Mouse (Mus musculus) lung, adult 2 months (tissue): ENCODE measurements at regions not wholly inside any gene's neighbourhood (a gene's known extent, or its start where the extent isn't known, plus 50 kb on each side); places are given as distances from the start of the nearest gene placed in this dataset.

ENCODE experiments used
- DNase-seq: peaks from one replicate; pipeline ENCODE4 v3.0.0; 2022
- H3K4me1 ChIP-seq: fragments of 200-500 bp; 2 replicates; pipeline ENCODE4 v1.6.1; 2011; ENCODE audit warnings: low read length; ENCODE audit not compliant: control insufficient read depth, insufficient read depth
- H3K4me3 ChIP-seq: fragments of 200-500 bp; replicated peaks from 2 replicates; pipeline ENCODE3; 2011; ENCODE audit warnings: low read depth, mild to moderate bottlenecking, control low read depth, low read length; ENCODE audit errors: extremely low read depth
- CTCF ChIP-seq: fragments of 200-500 bp; IDR thresholded peaks from 2 replicates; pipeline ENCODE4 v1.5.1; 2011; ENCODE audit warnings: mild to moderate bottlenecking, low read length, control low read depth; ENCODE audit not compliant: insufficient read depth
- POLR2A ChIP-seq: fragments of 200-500 bp; IDR thresholded peaks from 2 replicates; pipeline ENCODE4 v1.6.1; 2011; ENCODE audit warnings: low read depth, mild to moderate bottlenecking, control low read depth, low read length, borderline replicate concordance; ENCODE audit errors: extremely low read depth
- WGBS: fragments of 180-500 bp; shearing (Covaris S2); methylation state at CpG from one replicate; pipeline ENCODE4 v1.1.7; 2018; 5-methylcytosine and 5-hydroxymethylcytosine counted together

- H3K4me3 ChIP-seq = no peak overlapping the region
- 78% methylated on average over 5 of the region's 5 CpGs for WGBS
- no peak for TF ChIP-seq POLR2A
- no peak for TF ChIP-seq CTCF
- DNase-seq = no peak
- no peaks in the 10 kb centered on the region for H3K4me1 ChIP-seq
These were observed 116.3 kb downstream of the Olfm1 start for GRCm38 (mm10) chr2:28309122-28309521.

- 81% methylated on average over 6 of the region's 6 CpGs for WGBS
- TF ChIP-seq POLR2A (no peak), CTCF (no peak)
- Histone ChIP-seq H3K4me3 (no peak overlapping the region), H3K4me1 (no peaks in the 10 kb centered on the region)
- no peak for DNase-seq
These were observed 119.4 kb downstream of the Olfm1 start for GRCm38 (mm10) chr2:28312212-28312611.

GRCm38 (mm10) chr2:28325502-28325901, 121.1 kb upstream of the Ppp1r26 start:
- no peak for DNase-seq
- TF ChIP-seq CTCF (no peak), POLR2A (no peak)
- Histone ChIP-seq H3K4me3 (no peak overlapping the region), H3K4me1 (no peaks in the 10 kb centered on the region)
- WGBS = 47% methylated on average over 11 of the region's 11 CpGs

GRCm38 (mm10) chr2:28326056-28326455, 120.5 kb upstream of the Ppp1r26 start:
- 56% methylated on average over 6 of the region's 6 CpGs for WGBS
- Histone ChIP-seq H3K4me3 (no peak overlapping the region), H3K4me1 (no peaks in the 10 kb centered on the region)
- TF ChIP-seq CTCF (no peak), POLR2A (no peak)
- no peak for DNase-seq

GRCm38 (mm10) chr2:28326682-28327081, 119.9 kb upstream of the Ppp1r26 start:
- DNase-seq = no peak
- Histone ChIP-seq H3K4me1 (no peaks in the 10 kb centered on the region), H3K4me3 (no peak overlapping the region)
- TF ChIP-seq POLR2A = no peak
- TF ChIP-seq CTCF = no peak
- WGBS = 90% methylated on average over 3 of the region's 3 CpGs

- Histone ChIP-seq H3K4me1 (no peaks in the 10 kb centered on the region), H3K4me3 (no peak overlapping the region)
- WGBS = 82% methylated on average over 5 of the region's 5 CpGs
- TF ChIP-seq CTCF = no peak
- TF ChIP-seq POLR2A = no peak
- DNase-seq = no peak
These were observed 117.5 kb upstream of the Ppp1r26 start for GRCm38 (mm10) chr2:28329130-28329529.

GRCm38 (mm10) chr2:28335141-28335789, 111.3 kb upstream of the Ppp1r26 start:
- TF ChIP-seq CTCF (no peak), POLR2A (no peak)
- H3K4me3 ChIP-seq = no peak overlapping the region
- H3K4me1 ChIP-seq = no peaks in the 10 kb centered on the region
- DNase-seq = no peak
- 48% methylated on average over 9 of the region's 9 CpGs for WGBS

GRCm38 (mm10) chr2:28335810-28336209, 110.8 kb upstream of the Ppp1r26 start:
- TF ChIP-seq POLR2A (no peak), CTCF (no peak)
- whole genome bisulfite sequencing = 54% methylated on average over 3 of the region's 3 CpGs

GRCm38 (mm10) chr2:28336349-28337309, 110.0 kb upstream of the Ppp1r26 start:
- no peak for DNase-seq
- H3K4me3 ChIP-seq = no peak overlapping the region
- WGBS = 69% methylated on average over 17 of the region's 17 CpGs
- no peak for TF ChIP-seq CTCF
- no peak for TF ChIP-seq POLR2A
- no peaks in the 10 kb centered on the region for H3K4me1 ChIP-seq

More at GRCm38 (mm10) chr2:28335810-28336209, 110.8 kb upstream of the Ppp1r26 start:
- no peak for DNase-seq
- no peak overlapping the region for H3K4me3 ChIP-seq
- no peaks in the 10 kb centered on the region for H3K4me1 ChIP-seq

- WGBS = 80% methylated on average over 5 of the region's 5 CpGs
- DNase-seq = no peak
- TF ChIP-seq POLR2A (no peak), CTCF (no peak)
- no peak overlapping the region for H3K4me3 ChIP-seq
- H3K4me1 ChIP-seq = no peaks in the 10 kb centered on the region
These were observed 109.0 kb upstream of the Ppp1r26 start for GRCm38 (mm10) chr2:28337561-28337960.

- TF ChIP-seq POLR2A = no peak
- no peak for TF ChIP-seq CTCF
- 70% methylated on average over 2 of the region's 2 CpGs for WGBS
- Histone ChIP-seq H3K4me1 (no peaks in the 10 kb centered on the region), H3K4me3 (no peak overlapping the region)
- DNase-seq = no peak
These were observed 105.3 kb upstream of the Ppp1r26 start for GRCm38 (mm10) chr2:28341304-28341703.
